Mouse (Mus musculus): ENCODE data around the gene Mamdc4.

GRCm38 (mm10) chr2:25571221-25571620 lies 3.4 kb downstream of the Mamdc4 start:
- TF ChIP-seq POLR2A (IDR thresholded peaks at IDR 0.05; ENCODE audit: insufficient read length, low read depth) (no peak), USF1 (IDR thresholded peaks at IDR 0.05; ENCODE audit: low read depth) (no peak), MYOD1 (IDR thresholded peaks at IDR 0.05; ENCODE audit: control insufficient read depth in 1 of 3, insufficient read length in 2 of 3, low read depth in 2 of 3) (no peak), POLR2AphosphoS2 (IDR thresholded peaks at IDR 0.05; ENCODE audit: insufficient read length, low read depth) (no peak), TCF12 (IDR thresholded peaks at IDR 0.05; ENCODE audit: insufficient read depth, poor library complexity, severe bottlenecking) (no peak), CEBPB (IDR thresholded peaks at IDR 0.05; ENCODE audit: insufficient read depth, poor library complexity, severe bottlenecking) (no peak), MAX (IDR thresholded peaks at IDR 0.05; ENCODE audit: low read depth) (no peak), REST (IDR thresholded peaks at IDR 0.05; ENCODE audit: insufficient read depth, insufficient read length) (no peak), MYOG (IDR thresholded peaks at IDR 0.05; ENCODE audit: control insufficient read depth in 1 of 3, insufficient read depth in 1 of 3, insufficient read length in 2 of 3, low read depth in 2 of 3) (no peak), E2F4 (IDR thresholded peaks at IDR 0.05; ENCODE audit: insufficient read depth) (no peak), SRF (IDR thresholded peaks at IDR 0.05; ENCODE audit: control insufficient read depth, insufficient read length, low read depth) (no peak)
